Mouse (Mus musculus) testis, adult 2 months (tissue): Measurements from ENCODE around the gene Il22ra2.

ENCODE experiments used
- CTCF ChIP-seq: fragments of 200-500 bp; IDR thresholded peaks from 2 replicates; pipeline ENCODE4 v1.5.1; 2012; ENCODE audit warnings: low read depth, mild to moderate bottlenecking, inconsistent platforms, low read length, moderate library complexity; ENCODE audit not compliant: control insufficient read depth, insufficient read depth, insufficient replicate concordance
- POLR2A ChIP-seq: fragments of 200-500 bp; IDR thresholded peaks from 2 replicates; pipeline ENCODE4 v1.6.1; 2012; ENCODE audit warnings: low read depth, mild to moderate bottlenecking, inconsistent platforms, low read length, moderate library complexity; ENCODE audit not compliant: control insufficient read depth

DNA sequence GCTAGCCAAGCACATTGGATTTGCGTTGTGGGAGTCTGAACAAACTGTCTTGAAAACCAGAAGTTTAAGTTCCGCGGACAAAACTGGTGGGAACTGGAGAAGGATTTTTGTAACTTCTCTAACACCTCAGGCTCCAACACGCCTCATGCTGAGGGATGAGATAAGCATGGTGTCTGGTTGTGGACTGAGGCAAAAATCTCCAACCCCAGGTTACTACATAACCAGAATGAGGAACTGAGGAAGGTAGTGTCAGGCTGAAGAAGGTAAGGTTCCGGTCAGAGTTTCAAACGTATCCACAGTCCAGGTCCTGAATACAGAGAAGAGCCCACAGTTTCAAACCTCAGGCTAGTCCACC is 30.5 kb upstream of the Il22ra2 start:
- no peak for TF ChIP-seq CTCF
- no peak for TF ChIP-seq POLR2A
